Mouse (Mus musculus) 3T3-L1 (cell line): Measurements from ENCODE around the gene Shd.
"Not testable (repeated sequence)": the region's sequence is repeated elsewhere in the genome, so short reads cannot be mapped to it uniquely, and the experiment has no call there.

Source experiments
- DNase-seq: peaks from one replicate; pipeline ENCODE4 v3.0.0-alpha.2; 2015; ENCODE audit warnings: low read depth, low spot score

The Shd gene

GRCm38 (mm10) chr17:55969966-55970891 is at the start of gene Shd:
TSS of gene Shd (plus strand) at chr17:55970467.
- DNase-seq = no peak

GRCm38 (mm10) chr17:55931553-55932502 is 38.4 kb upstream of the Shd start:
- DNase-seq = peak; percentile 64

- DNase-seq = no peak
These were observed 37.6 kb upstream of the Shd start for GRCm38 (mm10) chr17:55932635-55933034.

- DNase-seq = no peak
These were observed 37.1 kb upstream of the Shd start for GRCm38 (mm10) chr17:55933191-55933590.

- DNase-seq = not testable (repeated sequence)
These were observed 25.8 kb upstream of the Shd start for GRCm38 (mm10) chr17:55944387-55944865.

- DNase-seq = peak; percentile 87
These were observed 25.2 kb upstream of the Shd start for GRCm38 (mm10) chr17:55944866-55945682.

GRCm38 (mm10) chr17:55945696-55946095 is 24.6 kb upstream of the Shd start:
- no peak for DNase-seq

GRCm38 (mm10) chr17:55948647-55949046 is 21.6 kb upstream of the Shd start:
- no peak for DNase-seq

- DNase-seq = peak; percentile 32
These were observed 20.9 kb upstream of the Shd start, which contains the start of gene Zfp119b for GRCm38 (mm10) chr17:55949400-55949799. TSS of gene Zfp119b (minus strand) at chr17:55949500.

GRCm38 (mm10) chr17:55950601-55951000 is 19.7 kb upstream of the Shd start:
- no peak for DNase-seq

GRCm38 (mm10) chr17:55952041-55952440 is 18.2 kb upstream of the Shd start:
- DNase-seq = no peak

- DNase-seq = no peak
These were observed 17.7 kb upstream of the Shd start, which contains the start of gene Ebi3 for GRCm38 (mm10) chr17:55952447-55953027. TSS of gene Ebi3 (plus strand) at chr17:55952640.

- DNase-seq = no peak
These were observed 16.5 kb upstream of the Shd start for GRCm38 (mm10) chr17:55953751-55954150.

GRCm38 (mm10) chr17:55954229-55954628 is 16.0 kb upstream of the Shd start:
- no peak for DNase-seq

GRCm38 (mm10) chr17:55956129-55956528 is 14.1 kb upstream of the Shd start:
- no peak for DNase-seq

GRCm38 (mm10) chr17:55956591-55956990 is 13.7 kb upstream of the Shd start:
- no peak for DNase-seq

- peak; percentile 83 for DNase-seq
These were observed 13.1 kb upstream of the Shd start for GRCm38 (mm10) chr17:55957168-55957567.

- no peak for DNase-seq
These were observed 12.3 kb upstream of the Shd start for GRCm38 (mm10) chr17:55957726-55958583.

- DNase-seq = no peak
These were observed 11.7 kb upstream of the Shd start for GRCm38 (mm10) chr17:55958584-55958886.
